Mouse (Mus musculus): ENCODE data around the gene Cirbp. TPM values are rescaled to one million over a fixed set of nuclear protein-coding genes. Genes with fewer than 3 reads are reported as not detected.

Gene Cirbp
- 45.7 and 52.7 TPM in 2 replicates for polyA plus RNA-seq (2012; rRNA removed)

GRCm38 (mm10) chr10:80165392-80166128 is at the start of gene Cirbp:
TSS of gene Cirbp (plus strand) at chr10:80165985.

GRCm38 (mm10) chr10:80138553-80139438 is 27.0 kb upstream of the Cirbp start, which contains the start of gene Atp5d:
TSS of gene Atp5d (plus strand) at chr10:80138632.

GRCm38 (mm10) chr10:80140666-80141035 is 25.1 kb upstream of the Cirbp start, which contains the start of gene Cbarp:
TSS of gene Cbarp (minus strand) at chr10:80140835.

GRCm38 (mm10) chr10:80147719-80148601 is 17.8 kb upstream of the Cirbp start, which contains the start of gene Midn:
TSS of gene Midn (plus strand) at chr10:80148272.

GRCm38 (mm10) chr10:80172527-80173292 is 6.9 kb downstream of the Cirbp start, which contains the start of gene 1600002K03Rik:
TSS of gene 1600002K03Rik (plus strand) at chr10:80172944.

GRCm38 (mm10) chr10:80179068-80180051 is 13.6 kb downstream of the Cirbp start, which contains the start of gene Efna2:
TSS of gene Efna2 (plus strand) at chr10:80179482.

Other genes starting within 250 kb of the Cirbp start
- gene Kiss1r, start 249.0 kb upstream of the Cirbp start, polyA plus RNA-seq (2012; rRNA removed): 7.4 and 9.7 TPM in 2 replicates
- gene R3hdm4, start 244.8 kb upstream of the Cirbp start, polyA plus RNA-seq (2012; rRNA removed): 255 and 260 TPM in 2 replicates
- gene Arid3a, start 238.9 kb upstream of the Cirbp start, polyA plus RNA-seq (2012; rRNA removed): 7.4 and 10.0 TPM in 2 replicates
- gene Wdr18, start 205.8 kb upstream of the Cirbp start, polyA plus RNA-seq (2012; rRNA removed): 24.7 and 30.0 TPM in 2 replicates
- gene Grin3b, start 195.3 kb upstream of the Cirbp start, polyA plus RNA-seq (2012; rRNA removed): 0.12 TPM in 1 of 2 replicates, not detected in the other
- 256 and 400 TPM in 2 replicates for gene Tmem259, start 181.7 kb upstream of the Cirbp start, polyA plus RNA-seq (2012; rRNA removed)
- gene Cnn2, start 177.4 kb upstream of the Cirbp start, polyA plus RNA-seq (2012; rRNA removed): 68.4 and 74.9 TPM in 2 replicates
- 14.0 and 17.3 TPM in 2 replicates for gene Abca7, start 169.5 kb upstream of the Cirbp start, polyA plus RNA-seq (2012; rRNA removed)
- 6.0 and 9.1 TPM in 2 replicates for gene Arhgap45, start 149.3 kb upstream of the Cirbp start, polyA plus RNA-seq (2012; rRNA removed)
- 51.4 and 57.1 TPM in 2 replicates for gene Polr2e, start 126.2 kb upstream of the Cirbp start, polyA plus RNA-seq (2012; rRNA removed)
- 404 and 629 TPM in 2 replicates for gene Gpx4, start 118.8 kb upstream of the Cirbp start, polyA plus RNA-seq (2012; rRNA removed)
- gene Sbno2, start 60.4 kb upstream of the Cirbp start, polyA plus RNA-seq (2012; rRNA removed): 25.7 and 25.9 TPM in 2 replicates
- gene Stk11, start 50.2 kb upstream of the Cirbp start, polyA plus RNA-seq (2012; rRNA removed): 89.6 and 104 TPM in 2 replicates
- 2,554 and 5,321 TPM in 2 replicates for gene Atp5d, start 27.4 kb upstream of the Cirbp start, polyA plus RNA-seq (2012; rRNA removed)
- 18.7 and 25.0 TPM in 2 replicates for gene Cbarp, start 25.1 kb upstream of the Cirbp start, polyA plus RNA-seq (2012; rRNA removed)
- gene Midn, start 17.7 kb upstream of the Cirbp start, polyA plus RNA-seq (2012; rRNA removed): 112 and 128 TPM in 2 replicates
- gene 1600002K03Rik, start 7.0 kb downstream of the Cirbp start, polyA plus RNA-seq (2012; rRNA removed): 10.9 TPM in 2 replicates
- 4.5 and 6.8 TPM in 2 replicates for gene Efna2, start 13.5 kb downstream of the Cirbp start, polyA plus RNA-seq (2012; rRNA removed)
- gene Mum1, start 60.4 kb downstream of the Cirbp start, polyA plus RNA-seq (2012; rRNA removed): 11.7 and 16.0 TPM in 2 replicates
- 611 and 945 TPM in 2 replicates for gene Ndufs7, start 83.1 kb downstream of the Cirbp start, polyA plus RNA-seq (2012; rRNA removed)
- gene Gamt, start 95.0 kb downstream of the Cirbp start, polyA plus RNA-seq (2012; rRNA removed): 17.6 and 31.4 TPM in 2 replicates
- gene Dazap1, start 95.5 kb downstream of the Cirbp start, polyA plus RNA-seq (2012; rRNA removed): 56.6 and 62.6 TPM in 2 replicates
- 607 and 796 TPM in 2 replicates for gene Rps15, start 126.5 kb downstream of the Cirbp start, polyA plus RNA-seq (2012; rRNA removed)
- 0.72 and 0.77 TPM in 2 replicates for gene Apc2, start 130.0 kb downstream of the Cirbp start, polyA plus RNA-seq (2012; rRNA removed)
- 36.0 and 44.8 TPM in 2 replicates for gene 2310011J03Rik, start 154.6 kb downstream of the Cirbp start, polyA plus RNA-seq (2012; rRNA removed)
- gene Pcsk4, start 163.5 kb downstream of the Cirbp start, polyA plus RNA-seq (2012; rRNA removed): 5.0 and 5.9 TPM in 2 replicates
- 5.4 and 6.8 TPM in 2 replicates for gene Reep6, start 164.0 kb downstream of the Cirbp start, polyA plus RNA-seq (2012; rRNA removed)
- gene Adamtsl5, start 182.4 kb downstream of the Cirbp start, polyA plus RNA-seq (2012; rRNA removed): 19.8 and 25.0 TPM in 2 replicates
- 0.57 and 0.63 TPM in 2 replicates for gene Plk5, start 190.5 kb downstream of the Cirbp start, polyA plus RNA-seq (2012; rRNA removed)
- 11.5 and 24.4 TPM in 2 replicates for gene Mex3d, start 221.7 kb downstream of the Cirbp start, polyA plus RNA-seq (2012; rRNA removed)
- gene Mbd3, start 233.6 kb downstream of the Cirbp start, polyA plus RNA-seq (2012; rRNA removed): 66.7 and 84.7 TPM in 2 replicates
- 1,239 and 1,853 TPM in 2 replicates for gene Uqcr11, start 240.8 kb downstream of the Cirbp start, polyA plus RNA-seq (2012; rRNA removed)